Mouse (Mus musculus): ENCODE data around the gene Vwa5b1. TPM values are rescaled to one million over a fixed set of nuclear protein-coding genes. Genes with fewer than 3 reads are reported as not detected.

The Vwa5b1 gene
- total RNA-seq, 2 experiments from 2014 or later, result 4.3 to 4.6 TPM

- DNase-seq (ENCODE audit: low spot score in 2 of 2), result no peak
These were observed 57.3 kb downstream of the Vwa5b1 start for GRCm38 (mm10) chr4:138578406-138578805.

GRCm38 (mm10) chr4:138576661-138577060 lies 59.0 kb downstream of the Vwa5b1 start:
- DNase-seq (ENCODE audit: low spot score in 2 of 2), result no peak

- no peak for DNase-seq (ENCODE audit: low spot score in 2 of 2)
These were observed 60.7 kb downstream of the Vwa5b1 start for GRCm38 (mm10) chr4:138574800-138575606.

GRCm38 (mm10) chr4:138569928-138570327 lies 65.8 kb downstream of the Vwa5b1 start:
- no peak for DNase-seq (ENCODE audit: low spot score in 2 of 2)

- no peak for DNase-seq (ENCODE audit: low spot score in 2 of 2)
These were observed 67.4 kb downstream of the Vwa5b1 start for GRCm38 (mm10) chr4:138568275-138568674.

DNA sequence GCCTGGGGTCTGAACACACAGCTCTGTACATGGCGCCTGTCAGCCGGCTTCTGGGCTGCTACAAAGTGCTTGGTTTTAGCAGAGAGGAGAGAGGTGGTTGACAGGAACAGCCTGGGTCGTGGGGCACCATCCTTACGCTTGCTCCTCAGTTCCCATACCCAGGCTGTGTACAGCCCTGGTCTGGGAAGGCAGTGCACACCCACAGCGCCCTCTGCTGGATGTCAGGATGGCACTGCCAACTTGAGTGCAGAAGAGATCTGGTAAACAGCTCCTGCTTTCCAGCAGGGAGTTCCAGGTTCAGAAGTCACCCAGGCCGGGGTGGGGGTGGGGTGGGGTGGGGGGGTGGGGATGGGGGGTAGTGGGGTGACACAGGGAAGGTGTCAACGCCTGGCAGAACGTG lies 73.7 kb downstream of the Vwa5b1 start:
- DNase-seq (ENCODE audit: low spot score in 2 of 2), result peak; percentile 78 to 94

DNA sequence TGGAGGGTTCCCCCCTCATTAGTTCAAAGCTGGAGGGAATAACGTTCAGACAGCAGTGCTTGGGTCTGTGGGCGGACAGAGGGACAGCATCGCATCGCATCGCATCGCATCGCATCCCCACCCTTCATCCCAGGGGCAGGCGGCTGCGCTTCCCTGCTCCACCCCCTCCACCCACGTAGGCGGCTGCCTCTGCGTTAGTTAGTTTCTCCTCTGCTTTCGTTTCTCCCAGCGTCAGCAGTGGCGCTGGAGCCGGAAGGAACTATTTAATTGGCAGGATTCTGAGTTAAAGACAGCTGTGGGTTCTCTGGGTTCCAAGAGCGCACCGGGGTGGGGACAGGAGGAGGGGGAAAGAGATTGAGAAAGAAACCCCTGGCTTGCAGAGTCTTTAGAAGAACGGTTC lies 80.2 kb downstream of the Vwa5b1 start:
- DNase-seq (ENCODE audit: low spot score in 2 of 2), result peak; percentile 43 to 73

DNA sequence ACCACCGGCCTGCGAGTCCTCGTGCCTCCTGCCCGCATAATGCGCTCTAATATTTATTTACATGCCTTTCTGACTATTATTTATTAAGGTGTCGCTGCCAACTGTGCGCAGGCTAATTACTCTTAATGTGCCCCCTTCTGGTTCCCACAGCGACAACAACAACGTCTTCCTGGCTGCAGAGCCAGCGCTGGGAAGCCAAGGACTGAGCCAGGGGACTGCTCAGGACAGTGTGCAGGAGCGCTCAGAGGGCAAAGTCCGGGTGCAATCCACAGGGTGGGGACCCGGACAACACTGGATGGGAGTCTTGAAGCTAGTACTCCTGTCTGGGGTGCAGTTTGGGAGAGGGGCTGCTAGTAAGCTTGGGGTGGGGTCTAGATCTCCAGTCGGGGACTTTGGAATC lies 80.8 kb downstream of the Vwa5b1 start:
- DNase-seq (ENCODE audit: low spot score in 2 of 2), result no peak

- DNase-seq (ENCODE audit: low spot score in 2 of 2), result no peak
These were observed 81.4 kb downstream of the Vwa5b1 start for GRCm38 (mm10) chr4:138554302-138554701.

- peak; percentile 50 to 84 for DNase-seq (ENCODE audit: low spot score in 2 of 2)
These were observed 82.2 kb downstream of the Vwa5b1 start for GRCm38 (mm10) chr4:138553516-138553933.

DNA sequence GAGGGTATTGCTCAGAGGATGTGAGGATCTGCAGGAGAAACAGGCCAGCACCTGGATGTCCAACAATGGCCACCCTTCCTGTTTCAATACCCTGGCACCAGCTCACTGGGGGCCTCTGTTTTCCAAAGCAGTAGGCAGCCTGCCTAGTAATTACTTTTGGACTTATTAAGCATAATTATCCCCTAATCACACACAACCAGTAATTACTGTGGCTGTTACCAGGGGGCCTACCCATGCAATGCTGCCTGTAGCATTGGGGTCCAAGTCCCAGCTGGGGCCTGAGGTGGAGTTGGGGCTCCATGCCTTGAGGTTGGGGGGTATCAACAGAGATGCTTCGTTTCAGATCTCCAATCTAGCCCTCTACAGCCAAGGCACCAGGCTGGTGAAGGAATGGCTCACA lies 82.6 kb downstream of the Vwa5b1 start:
- DNase-seq (ENCODE audit: low spot score in 2 of 2), result no peak

- DNase-seq (ENCODE audit: low spot score in 2 of 2), result no peak
These were observed 84.1 kb downstream of the Vwa5b1 start for GRCm38 (mm10) chr4:138551601-138552000.

DNA sequence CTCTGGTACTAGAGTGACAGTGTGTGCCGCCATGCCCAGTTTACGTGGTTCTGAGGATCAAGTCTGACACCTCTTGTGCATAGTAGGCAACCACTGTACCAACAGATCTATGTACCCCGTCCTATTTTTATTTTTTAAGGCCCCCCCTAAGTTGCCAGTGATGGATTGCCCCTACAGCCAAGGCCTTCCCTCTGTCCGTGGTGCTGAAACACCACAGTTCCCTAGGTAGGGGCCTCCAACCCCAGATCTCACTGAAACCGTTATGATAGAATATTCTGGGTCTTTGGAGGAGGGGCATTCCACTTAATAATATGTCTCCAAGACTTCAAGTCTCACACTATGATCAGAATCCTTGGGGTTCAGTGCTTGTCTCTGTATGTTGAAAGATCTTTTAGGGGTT lies 85.1 kb downstream of the Vwa5b1 start:
- no peak for DNase-seq (ENCODE audit: low spot score in 2 of 2)

- no peak for DNase-seq (ENCODE audit: low spot score in 2 of 2)
These were observed 86.7 kb downstream of the Vwa5b1 start for GRCm38 (mm10) chr4:138548960-138549359.

DNA sequence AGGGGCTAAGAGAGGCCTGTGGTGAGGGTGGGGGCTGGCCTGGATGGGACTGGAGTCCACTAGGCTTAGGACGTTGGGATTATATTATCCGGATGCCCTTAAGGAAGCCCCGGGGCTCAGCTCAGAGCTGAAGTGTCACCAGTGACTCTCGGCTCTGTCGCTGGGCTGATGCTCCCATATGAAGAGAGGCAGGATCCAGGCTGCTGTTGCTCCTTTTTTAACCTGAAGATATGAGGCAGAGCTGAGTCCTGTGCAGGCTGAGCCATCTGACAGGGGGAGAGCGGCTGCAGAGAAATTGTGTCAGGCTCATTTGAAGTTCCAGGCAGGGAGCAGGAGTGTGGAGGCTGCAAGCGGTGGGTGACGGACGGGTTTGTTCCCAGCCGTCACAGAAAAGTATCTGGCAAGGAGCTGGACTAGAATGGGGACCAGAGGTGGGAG lies 87.5 kb downstream of the Vwa5b1 start:
- DNase-seq (ENCODE audit: low spot score in 2 of 2), result peak in 1 of 2 experiments; percentile 65

- DNase-seq (ENCODE audit: low spot score in 2 of 2), result no peak
These were observed 88.1 kb downstream of the Vwa5b1 start for GRCm38 (mm10) chr4:138547556-138547955.

- no peak for DNase-seq (ENCODE audit: low spot score in 2 of 2)
These were observed 88.6 kb downstream of the Vwa5b1 start for GRCm38 (mm10) chr4:138547041-138547440.

- no peak for DNase-seq (ENCODE audit: low spot score in 2 of 2)
These were observed 89.4 kb downstream of the Vwa5b1 start for GRCm38 (mm10) chr4:138546241-138546640.

- DNase-seq (ENCODE audit: low spot score in 2 of 2), result no peak
These were observed 92.5 kb downstream of the Vwa5b1 start for GRCm38 (mm10) chr4:138543177-138543576.

DNA sequence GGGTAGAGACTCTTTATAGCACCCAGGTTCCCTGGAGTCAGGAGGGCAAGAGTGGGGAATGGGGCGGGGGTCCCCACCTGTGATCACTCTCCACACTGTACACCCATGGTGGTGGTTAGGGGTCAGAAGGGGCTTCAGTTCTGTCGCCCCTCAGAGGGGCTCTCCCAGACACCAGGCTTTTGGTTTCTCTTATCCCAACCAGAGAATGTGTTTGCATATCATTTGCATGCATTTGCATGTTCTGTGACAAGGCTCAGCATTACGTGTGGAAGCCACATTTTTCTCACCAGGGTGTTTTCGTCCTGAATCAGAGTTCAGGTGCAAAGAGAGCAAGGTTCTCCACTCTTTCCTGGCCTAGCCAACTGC lies 97.6 kb downstream of the Vwa5b1 start:
- DNase-seq (ENCODE audit: low spot score in 2 of 2), result no peak

GRCm38 (mm10) chr4:138537210-138538083 lies 98.2 kb downstream of the Vwa5b1 start:
- DNase-seq (ENCODE audit: low spot score in 2 of 2), result peak; percentile 75 to 82

DNA sequence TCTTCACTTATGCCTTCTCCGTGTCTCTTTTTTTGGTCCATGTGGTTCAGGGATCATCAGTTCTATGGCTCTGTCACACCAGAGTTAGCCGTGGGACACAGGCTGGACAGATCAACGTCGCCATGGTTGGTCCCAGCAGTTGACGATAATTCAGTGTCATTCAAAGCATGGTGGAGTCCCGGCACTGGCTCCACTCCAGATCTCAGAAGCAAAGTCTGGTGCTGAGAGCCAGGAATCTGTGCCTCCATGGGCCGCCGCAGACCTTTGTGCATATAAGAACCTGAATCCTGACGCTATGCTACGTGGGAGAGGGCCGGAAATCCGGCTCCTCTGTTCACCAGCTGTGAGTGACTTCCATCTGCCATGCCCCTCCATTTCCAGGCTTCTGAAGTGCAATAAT lies 100.1 kb downstream of the Vwa5b1 start:
- DNase-seq (ENCODE audit: low spot score in 2 of 2), result no peak

Data from layer of hippocampus, adult 18-20 months (tissue).